Mouse (Mus musculus): ENCODE results near the gene Arhgef7. TPM values are rescaled to one million over a fixed set of nuclear protein-coding genes. Genes with fewer than 3 reads are reported as not detected.

The Arhgef7 gene
- polyA plus RNA-seq, 1 experiment from 2014 or later, result 9.2 TPM

DNA sequence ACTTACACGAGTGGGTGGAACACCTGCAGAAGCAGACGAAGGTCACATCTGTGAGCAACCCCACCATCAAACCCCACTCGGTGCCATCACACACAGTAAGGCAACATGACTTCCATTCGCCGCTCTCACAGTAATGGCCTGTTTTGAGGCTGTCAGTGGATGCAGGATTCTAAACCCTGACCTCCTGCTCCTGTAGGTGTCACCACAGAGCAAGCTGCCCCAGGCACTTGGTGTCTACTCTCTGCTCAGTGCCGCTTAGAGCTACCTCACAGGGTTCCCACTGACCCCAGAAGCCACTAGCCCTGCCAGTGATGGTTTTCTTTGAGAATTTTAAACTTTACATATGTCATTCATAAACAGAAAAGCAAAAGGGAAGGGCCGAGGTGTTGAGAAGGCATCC, 87.7 kb downstream of the Arhgef7 start:
- DNase-seq (no peak), ATAC-seq (no peak)
- H3K9ac ChIP-seq (replicated peaks), result no peak overlapping the region
- H3K36me3 ChIP-seq (replicated peaks; ENCODE audit: insufficient read depth, low read length), result peaks cover 78% of the 10 kb centered on the region
- H3K4me1 ChIP-seq (ENCODE audit: insufficient read depth), result peaks cover 8% of the 10 kb centered on the region
- H3K27me3 ChIP-seq (ENCODE audit: insufficient read depth, low read length), result no peaks in the 10 kb centered on the region
- H3K27ac ChIP-seq (ENCODE audit: low read depth), result no peak overlapping the region
- H3K4me2 ChIP-seq (ENCODE audit: low read depth, low read length), result no peak overlapping the region
- no peak overlapping the region for H3K4me3 ChIP-seq (ENCODE audit: low read depth, low read length)
- WGBS (ENCODE audit: insufficient replicate concordance), result 80% methylated on average over 7 of the region's 7 CpGs
- no peaks in the 10 kb centered on the region for H3K9me3 ChIP-seq (ENCODE audit: low read length)
- TF ChIP-seq EP300 (IDR thresholded peaks at IDR 0.05; ENCODE audit: low read depth) (no peak), CTCF (IDR thresholded peaks at IDR 0.05; ENCODE audit: low read depth) (peak; percentile 35; the same call in 1 of the 2 replicates)

DNA sequence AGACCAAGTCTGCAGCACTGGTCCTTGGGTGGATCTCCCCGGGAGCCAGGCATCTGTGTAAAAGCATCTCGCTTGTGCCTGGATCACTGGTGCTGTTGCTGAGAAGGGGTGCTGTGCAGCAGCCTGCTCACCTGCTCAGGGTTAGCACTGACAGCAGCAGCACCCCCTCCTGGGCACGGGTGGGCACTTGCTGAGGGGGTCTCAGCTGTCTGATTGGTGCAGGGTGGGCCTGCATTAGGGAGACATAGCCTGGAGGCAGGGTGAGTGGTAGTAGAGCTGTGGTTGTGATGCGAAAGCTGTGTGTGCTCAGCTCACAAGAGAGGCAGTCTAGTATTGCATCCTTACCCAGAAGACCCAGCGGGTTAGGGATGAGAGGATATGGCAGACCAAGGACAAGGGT, 92.6 kb downstream of the Arhgef7 start:
- H3K4me1 ChIP-seq (ENCODE audit: insufficient read depth), result no peaks in the 10 kb centered on the region
- DNase-seq (no peak), ATAC-seq (no peak)
- H3K4me3 ChIP-seq (ENCODE audit: low read depth, low read length), result no peak overlapping the region
- peaks cover 77% of the 10 kb centered on the region for H3K36me3 ChIP-seq (replicated peaks; ENCODE audit: insufficient read depth, low read length)
- H3K9ac ChIP-seq (replicated peaks), result no peak overlapping the region
- WGBS (ENCODE audit: insufficient replicate concordance), result 86% methylated on average over 5 of the region's 5 CpGs
- H3K27ac ChIP-seq (ENCODE audit: low read depth), result no peak overlapping the region
- H3K9me3 ChIP-seq (ENCODE audit: low read length), result no peaks in the 10 kb centered on the region
- TF ChIP-seq CTCF (IDR thresholded peaks at IDR 0.05; ENCODE audit: low read depth) (no peak), EP300 (IDR thresholded peaks at IDR 0.05; ENCODE audit: low read depth) (no peak)
- no peak overlapping the region for H3K4me2 ChIP-seq (ENCODE audit: low read depth, low read length)
- H3K27me3 ChIP-seq (ENCODE audit: insufficient read depth, low read length), result no peaks in the 10 kb centered on the region

DNA sequence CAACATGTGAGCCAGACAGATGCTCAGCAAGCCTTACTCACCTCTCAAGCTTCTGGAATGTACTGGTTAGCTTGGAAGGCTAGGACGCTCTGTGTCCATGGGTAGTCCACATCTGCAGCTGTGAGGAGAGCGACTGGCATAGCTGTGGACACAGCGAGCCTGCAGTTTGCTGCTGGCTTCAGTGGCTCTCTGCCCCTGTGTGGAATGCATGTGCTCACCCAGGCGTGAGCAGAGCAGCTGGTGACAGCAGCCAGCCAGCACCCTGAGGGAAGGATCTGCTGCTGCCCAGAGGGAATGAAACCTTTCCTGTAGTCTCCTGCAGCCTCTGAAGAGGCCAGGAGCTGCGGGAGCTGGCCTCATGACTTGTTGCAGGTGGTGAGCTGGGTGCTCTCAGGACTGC, 93.0 kb downstream of the Arhgef7 start:
- H3K27me3 ChIP-seq (ENCODE audit: insufficient read depth, low read length), result no peaks in the 10 kb centered on the region
- peaks cover 75% of the 10 kb centered on the region for H3K36me3 ChIP-seq (replicated peaks; ENCODE audit: insufficient read depth, low read length)
- TF ChIP-seq EP300 (IDR thresholded peaks at IDR 0.05; ENCODE audit: low read depth) (no peak), CTCF (IDR thresholded peaks at IDR 0.05; ENCODE audit: low read depth) (no peak)
- H3K9me3 ChIP-seq (ENCODE audit: low read length), result no peaks in the 10 kb centered on the region
- WGBS (ENCODE audit: insufficient replicate concordance), result 75% methylated on average over 5 of the region's 5 CpGs
- H3K4me1 ChIP-seq (ENCODE audit: insufficient read depth), result no peaks in the 10 kb centered on the region
- H3K4me2 ChIP-seq (ENCODE audit: low read depth, low read length), result no peak overlapping the region
- ATAC-seq, result no peak
- H3K9ac ChIP-seq (replicated peaks), result no peak overlapping the region
- no peak overlapping the region for H3K27ac ChIP-seq (ENCODE audit: low read depth)
- H3K4me3 ChIP-seq (ENCODE audit: low read depth, low read length), result no peak overlapping the region
- no peak for DNase-seq

DNA sequence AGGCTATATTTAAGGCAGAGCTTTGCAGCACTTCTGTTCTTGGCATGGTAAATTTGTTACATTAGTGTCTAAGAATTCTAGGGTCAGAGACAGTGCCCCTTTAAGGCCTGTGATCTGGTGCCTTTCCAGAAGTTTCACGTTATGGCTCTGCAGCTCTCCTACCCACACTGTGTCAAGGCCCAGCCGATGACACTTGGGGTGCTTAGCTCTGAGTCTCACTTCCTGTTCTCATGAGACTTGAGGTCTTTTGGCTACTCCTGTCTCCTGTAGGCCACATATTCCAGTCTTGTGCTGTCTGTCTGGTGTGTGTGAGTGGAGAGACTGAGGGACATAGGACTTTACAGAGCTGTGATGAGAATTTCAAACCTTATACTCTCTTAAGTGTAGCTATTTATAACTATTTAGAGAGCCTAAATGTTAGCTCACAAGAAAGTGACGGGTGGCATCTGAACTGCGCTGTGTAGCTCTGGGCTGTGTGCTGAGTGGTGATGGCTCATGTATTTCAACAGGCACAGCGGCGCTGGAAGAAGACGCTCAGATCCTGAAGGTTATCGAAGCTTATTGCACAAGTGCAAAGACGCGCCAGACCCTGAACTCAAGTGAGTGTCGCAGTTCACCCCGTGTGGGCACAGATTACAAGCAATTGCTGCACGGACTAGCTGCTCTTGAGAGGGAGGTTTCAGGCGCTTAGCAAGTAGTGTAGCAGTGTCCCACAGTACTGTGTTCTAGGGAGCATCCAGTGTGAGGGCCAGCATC, 94.1 kb downstream of the Arhgef7 start:
- H3K9me3 ChIP-seq (ENCODE audit: low read length), result no peaks in the 10 kb centered on the region
- ATAC-seq, result no peak
- H3K4me1 ChIP-seq (ENCODE audit: insufficient read depth), result no peaks in the 10 kb centered on the region
- H3K4me3 ChIP-seq (ENCODE audit: low read depth, low read length), result no peak overlapping the region
- no peak overlapping the region for H3K4me2 ChIP-seq (ENCODE audit: low read depth, low read length)
- peaks cover 71% of the 10 kb centered on the region for H3K36me3 ChIP-seq (replicated peaks; ENCODE audit: insufficient read depth, low read length)
- WGBS (ENCODE audit: insufficient replicate concordance), result 82% methylated on average over 14 of the region's 14 CpGs
- no peaks in the 10 kb centered on the region for H3K27me3 ChIP-seq (ENCODE audit: insufficient read depth, low read length)
- no peak for DNase-seq
- TF ChIP-seq CTCF (IDR thresholded peaks at IDR 0.05; ENCODE audit: low read depth) (no peak), EP300 (IDR thresholded peaks at IDR 0.05; ENCODE audit: low read depth) (no peak)
- no peak overlapping the region for H3K27ac ChIP-seq (ENCODE audit: low read depth)
- no peak overlapping the region for H3K9ac ChIP-seq (replicated peaks)

DNA sequence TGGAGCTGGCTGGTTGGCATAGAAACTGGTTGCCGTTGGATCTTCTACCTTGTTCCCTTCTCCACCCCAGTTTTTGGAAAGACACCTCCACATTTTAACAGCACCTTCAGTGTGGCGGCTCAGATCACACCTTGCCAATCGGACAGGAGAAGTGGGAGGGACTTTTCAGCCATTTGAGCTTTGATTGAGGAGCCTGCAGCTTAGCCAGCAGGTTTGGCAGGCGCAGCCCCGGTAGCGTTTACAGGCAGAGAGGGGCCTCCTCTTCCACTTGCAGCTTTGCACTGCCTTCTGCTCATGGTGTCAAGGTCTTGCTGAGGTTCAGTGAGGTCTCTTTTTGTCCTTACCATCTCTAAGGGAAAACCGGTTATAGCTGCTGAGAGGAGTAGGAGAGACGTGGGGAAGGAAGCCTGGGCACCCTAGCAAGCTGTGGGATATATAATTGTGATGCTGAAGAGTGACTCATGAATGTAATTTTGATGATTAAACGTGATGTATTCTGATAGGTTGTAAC, 95.1 kb downstream of the Arhgef7 start:
- Histone ChIP-seq H3K36me3 (replicated peaks; ENCODE audit: insufficient read depth, low read length) (peaks cover 74% of the 10 kb centered on the region), H3K4me1 (ENCODE audit: insufficient read depth) (no peaks in the 10 kb centered on the region)
- WGBS (ENCODE audit: insufficient replicate concordance), result 78% methylated on average over 9 of the region's 9 CpGs

DNA sequence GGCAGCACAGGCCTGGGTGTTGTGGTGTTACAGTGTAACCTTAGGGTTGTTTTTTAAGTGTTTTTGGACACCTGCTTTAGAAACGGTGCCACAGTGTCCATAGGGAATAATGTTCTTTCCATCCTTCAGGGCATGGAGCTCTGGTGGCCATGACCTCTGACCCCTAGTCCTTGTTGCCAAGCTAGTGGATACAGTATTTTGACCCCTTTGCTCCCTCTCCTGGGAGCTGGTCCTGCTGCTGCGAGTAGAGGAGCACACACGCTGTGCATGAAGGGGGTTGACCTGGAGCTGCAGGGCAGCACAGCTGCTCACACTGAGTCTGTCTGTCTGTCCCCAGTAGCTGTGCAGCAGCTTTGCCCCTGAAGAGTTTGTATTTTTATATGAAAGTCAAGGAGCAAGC, 98.2 kb downstream of the Arhgef7 start:
- H3K36me3 ChIP-seq (replicated peaks; ENCODE audit: insufficient read depth, low read length), result peaks cover 45% of the 10 kb centered on the region
- no peak overlapping the region for H3K4me2 ChIP-seq (ENCODE audit: low read depth, low read length)
- H3K4me1 ChIP-seq (ENCODE audit: insufficient read depth), result peaks cover 3% of the 10 kb centered on the region; the same call in 1 of the 2 replicates
- H3K27me3 ChIP-seq (ENCODE audit: insufficient read depth, low read length), result no peaks in the 10 kb centered on the region
- ATAC-seq (no peak), DNase-seq (no peak)
- WGBS (ENCODE audit: insufficient replicate concordance), result 49% methylated on average over 3 of the region's 3 CpGs
- no peak overlapping the region for H3K4me3 ChIP-seq (ENCODE audit: low read depth, low read length)
- H3K9me3 ChIP-seq (ENCODE audit: low read length), result no peaks in the 10 kb centered on the region
- H3K9ac ChIP-seq (replicated peaks), result no peak overlapping the region
- no peak for TF ChIP-seq CTCF (IDR thresholded peaks at IDR 0.05; ENCODE audit: low read depth)
- no peak for TF ChIP-seq EP300 (IDR thresholded peaks at IDR 0.05; ENCODE audit: low read depth)
- no peak overlapping the region for H3K27ac ChIP-seq (ENCODE audit: low read depth)

More for the DNA sequence above, 95.1 kb downstream of the Arhgef7 start:
- H3K27ac ChIP-seq (ENCODE audit: low read depth), result no peak overlapping the region
- H3K27me3 ChIP-seq (ENCODE audit: insufficient read depth, low read length), result no peaks in the 10 kb centered on the region
- no peak overlapping the region for H3K9ac ChIP-seq (replicated peaks)
- no peak for DNase-seq
- H3K4me3 ChIP-seq (ENCODE audit: low read depth, low read length), result no peak overlapping the region
- no peaks in the 10 kb centered on the region for H3K9me3 ChIP-seq (ENCODE audit: low read length)
- ATAC-seq, result no peak
- TF ChIP-seq EP300 (IDR thresholded peaks at IDR 0.05; ENCODE audit: low read depth) (no peak), CTCF (IDR thresholded peaks at IDR 0.05; ENCODE audit: low read depth) (no peak)
- no peak overlapping the region for H3K4me2 ChIP-seq (ENCODE audit: low read depth, low read length)
